Mouse (Mus musculus): ENCODE measurements at regions not wholly inside any gene's neighbourhood (a gene's known extent, or its start where the extent isn't known, plus 50 kb on each side); places are given as distances from the start of the nearest gene placed in this dataset.
A peak's percentile ranks its signal among the peaks of the same experiment; 100 is the strongest.

GRCm38 (mm10) chr10:98837289-98838181 is 76.7 kb upstream of the Atp2b1 start:
- DNase-seq (ENCODE audit: low spot score in 2 of 2) = no peak

GRCm38 (mm10) chr10:98838926-98839679 is 75.1 kb upstream of the Atp2b1 start:
- no peak for DNase-seq (ENCODE audit: low spot score in 2 of 2)

DNA sequence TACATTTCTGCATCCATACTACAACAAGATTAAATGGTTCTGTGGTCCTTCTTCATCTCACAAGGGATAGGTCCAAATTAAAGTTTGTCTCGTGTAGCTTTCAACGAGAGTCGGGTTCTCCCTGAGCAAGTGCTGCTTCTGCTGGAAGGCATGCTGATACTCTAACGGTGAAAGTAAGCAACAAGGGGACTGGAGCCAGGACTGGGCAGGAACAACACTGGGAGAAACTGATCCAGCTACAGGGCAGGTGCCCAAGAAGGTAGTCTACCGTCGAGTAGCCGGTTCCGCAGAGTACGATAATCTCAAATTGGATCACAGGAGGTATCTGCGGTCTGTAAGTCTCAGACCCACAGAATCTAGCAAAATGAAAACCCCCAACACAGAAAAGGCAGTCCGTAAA is 74.2 kb upstream of the Atp2b1 start:
- no peak for DNase-seq (ENCODE audit: low spot score in 2 of 2)

DNA sequence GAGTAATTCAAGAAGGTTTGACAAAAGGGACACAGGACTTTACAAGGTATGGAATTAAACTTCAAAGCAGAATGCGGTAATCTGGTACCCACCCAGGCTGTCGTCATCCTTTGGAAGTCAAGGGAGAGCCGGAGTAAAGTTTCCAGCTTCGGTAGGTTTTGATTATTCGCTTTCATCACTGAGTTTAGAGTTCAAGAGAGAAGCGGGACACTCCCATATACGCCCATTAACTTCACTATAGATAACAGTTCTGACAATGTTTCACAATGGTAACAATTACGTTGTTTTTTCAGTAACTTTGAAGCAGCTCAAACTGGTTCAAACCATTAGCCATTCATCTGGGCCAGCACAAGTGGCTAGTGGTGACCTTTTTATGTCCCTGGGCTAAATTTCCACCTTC is 73.8 kb upstream of the Atp2b1 start:
- no peak for DNase-seq (ENCODE audit: low spot score in 2 of 2)

DNA sequence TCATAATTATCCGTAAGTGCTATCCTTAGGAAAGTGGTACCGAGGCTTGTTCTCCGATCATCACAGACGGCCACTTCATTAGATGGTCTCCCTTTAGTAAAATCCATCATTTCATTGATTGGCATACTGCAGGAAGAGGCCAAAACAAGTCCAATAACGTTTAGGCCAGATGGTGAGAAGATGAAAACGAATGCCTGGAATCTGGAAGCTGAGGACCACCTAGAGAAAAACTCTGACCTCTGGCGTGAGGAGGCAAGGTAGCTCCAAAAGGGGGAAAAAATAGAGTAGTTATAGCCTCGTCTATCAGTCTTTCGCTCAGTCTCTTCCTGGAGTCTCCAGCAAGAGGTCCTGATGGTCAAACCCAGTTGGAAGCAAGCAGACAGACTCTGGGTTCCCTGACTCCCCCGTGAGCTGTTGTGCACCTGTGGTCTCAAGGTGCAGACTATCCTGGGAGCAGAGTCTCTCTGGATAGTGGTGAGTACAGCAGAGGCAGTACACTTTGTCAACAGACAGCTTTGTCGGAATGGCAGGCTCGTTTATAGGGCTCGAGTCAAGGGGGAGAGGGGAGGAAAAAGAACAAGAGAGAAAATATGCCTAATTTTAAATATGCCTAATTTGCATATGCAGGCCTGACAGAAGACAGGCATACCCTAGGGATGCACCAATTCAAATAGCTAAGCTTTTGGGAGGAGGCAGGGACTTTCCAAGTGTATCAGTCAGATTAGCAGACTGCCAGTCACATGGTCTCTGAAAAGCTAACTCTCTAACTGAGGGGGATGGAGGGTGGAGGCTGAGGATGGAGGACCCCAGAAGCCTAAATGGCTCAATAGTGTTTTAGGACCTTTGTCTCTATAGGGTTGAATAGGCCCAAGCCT is 73.0 kb upstream of the Atp2b1 start:
- DNase-seq (ENCODE audit: low spot score in 2 of 2) = no peak

DNA sequence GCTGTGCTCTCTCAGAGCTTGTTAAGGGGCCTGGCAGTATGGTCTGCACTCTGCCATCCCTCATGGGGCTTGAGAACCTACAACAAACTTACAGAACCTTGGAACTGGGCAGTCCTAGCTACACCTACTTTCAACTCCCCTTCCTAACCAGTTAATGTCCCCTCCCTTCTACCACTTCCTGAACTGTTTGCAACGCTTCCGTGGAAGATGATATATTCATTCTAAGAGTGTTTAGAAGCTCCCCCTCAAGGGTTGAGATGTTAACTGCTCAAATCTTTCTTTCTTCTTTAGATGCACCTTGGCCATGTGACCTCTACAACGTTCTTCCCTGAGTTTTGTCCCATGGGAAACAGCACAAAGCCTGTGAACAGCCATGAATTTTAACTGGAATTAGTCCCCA is 72.3 kb upstream of the Atp2b1 start:
- no peak for DNase-seq (ENCODE audit: low spot score in 2 of 2)

DNA sequence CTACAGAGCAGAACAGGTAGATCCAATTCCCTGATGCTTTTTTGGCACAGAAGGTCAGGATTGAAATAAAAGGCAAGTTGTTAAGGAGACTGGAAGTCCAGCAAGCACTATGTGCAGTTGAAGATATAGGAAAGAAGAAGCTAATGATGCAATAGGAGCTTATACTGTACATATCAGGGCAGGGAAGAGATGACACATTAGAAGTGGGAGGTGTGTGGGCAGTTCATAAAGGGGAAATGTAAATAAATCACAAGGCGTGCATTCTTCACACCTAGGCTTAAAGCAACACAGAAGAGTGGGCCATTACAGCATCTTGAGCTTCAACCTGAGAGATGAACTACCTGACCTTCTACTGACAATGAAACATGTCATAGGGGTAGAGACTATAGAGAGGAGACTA is 71.5 kb upstream of the Atp2b1 start:
- no peak for DNase-seq (ENCODE audit: low spot score in 2 of 2)

DNA sequence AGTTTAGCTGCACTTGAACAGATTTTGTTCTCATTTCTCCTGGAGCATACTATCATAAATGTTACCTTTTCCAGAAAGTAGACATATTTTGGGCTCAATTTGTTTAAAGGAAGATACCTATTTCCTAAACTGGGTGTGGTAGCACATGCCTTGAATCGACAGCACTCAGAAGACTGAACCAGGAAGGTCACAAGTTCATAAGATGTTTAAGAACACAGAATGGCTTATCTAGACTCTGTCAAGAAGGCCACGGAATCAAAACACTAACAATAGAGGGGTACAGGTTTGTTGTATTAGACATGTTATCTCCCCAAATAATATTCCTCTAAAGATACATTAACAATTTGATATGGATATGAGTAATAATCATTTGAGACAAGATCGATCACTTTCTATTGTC is 64.4 kb upstream of the Atp2b1 start:
- no peak for DNase-seq (ENCODE audit: low spot score in 2 of 2)

DNA sequence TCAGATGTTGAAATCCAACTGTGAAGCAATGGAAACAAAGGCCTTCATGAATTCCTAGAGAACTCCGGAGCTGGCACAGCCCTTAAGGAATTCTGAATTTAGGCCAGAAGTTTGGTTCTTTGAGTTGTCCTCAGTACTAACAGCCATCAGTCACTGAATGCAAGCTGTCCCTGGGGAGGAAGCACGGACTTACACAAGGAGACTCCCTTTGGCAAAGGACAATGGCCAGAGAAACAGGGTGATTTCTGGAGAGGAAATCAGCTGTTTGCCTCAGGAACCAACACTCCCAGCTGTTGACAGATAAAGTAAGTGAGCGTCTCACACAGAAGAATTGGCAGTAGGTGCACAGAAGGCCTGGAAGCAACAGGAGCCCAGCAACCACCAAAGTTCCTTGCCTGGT is 56.8 kb upstream of the Atp2b1 start:
- DNase-seq (ENCODE audit: low spot score in 2 of 2) = no peak

GRCm38 (mm10) chr10:98861521-98861920 is 52.7 kb upstream of the Atp2b1 start:
- DNase-seq (ENCODE audit: low spot score in 2 of 2) = peak; percentile 12 to 25

- DNase-seq (ENCODE audit: low spot score in 2 of 2) = no peak
These were observed 51.5 kb upstream of the Atp2b1 start for GRCm38 (mm10) chr10:98862712-98863111.

DNA sequence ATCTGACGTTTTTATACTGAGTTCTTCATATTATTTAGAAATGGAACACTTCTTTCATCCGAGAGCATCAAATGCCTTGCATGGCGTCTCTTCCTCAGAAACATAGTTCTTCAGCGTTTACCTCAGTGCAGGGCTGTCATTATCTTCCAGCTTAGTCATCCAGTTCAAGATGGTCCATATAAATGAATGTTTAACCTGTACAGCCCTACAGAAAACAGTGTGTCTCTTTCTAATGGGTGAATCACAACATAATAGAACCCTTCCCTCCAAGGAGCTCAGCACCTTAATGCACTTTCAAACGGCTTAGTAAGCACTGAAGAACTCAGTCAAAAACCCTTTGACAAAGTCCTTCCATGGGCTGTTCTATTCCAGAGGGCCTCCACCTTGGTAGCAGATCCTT is 49.8 kb upstream of the Atp2b1 start:
- no peak for DNase-seq (ENCODE audit: low spot score in 2 of 2)

All from frontal cortex, postnatal 36 days (tissue).